Mouse (Mus musculus): ENCODE measurements around the gene Gm20914. TPM values are rescaled to one million over a fixed set of nuclear protein-coding genes. Genes with fewer than 3 reads are reported as not detected.
"Not testable (repeated sequence)": the region's sequence is repeated elsewhere in the genome, so short reads cannot be mapped to it uniquely, and the experiment has no call there.

Gm20914 gene
- polyA plus RNA-seq (2014; fragmentation: Nextera tagmentation; extraction: Ambion mirVana): not detected in 2 replicates

GRCm38 (mm10) chrY:5725678-5726077, at the start of gene Gm20914:
TSS of gene Gm20914 (plus strand) at chrY:5725978.
- H3K27me3 ChIP-seq (replicated peaks; ENCODE audit: control insufficient read depth, insufficient read depth, low read length); DNase-seq (ENCODE audit: low spot score); ATAC-seq; H3K27ac ChIP-seq (ENCODE audit: low read depth, low read length); H3K4me3 ChIP-seq (ENCODE audit: low read depth, low read length); H3K36me3 ChIP-seq (ENCODE audit: control insufficient read depth, insufficient read depth, low read length); H3K9me3 ChIP-seq (replicated peaks; ENCODE audit: control insufficient read depth, low read length); H3K9ac ChIP-seq (ENCODE audit: low read length); H3K4me1 ChIP-seq (ENCODE audit: control insufficient read depth, insufficient read depth, low read length); H3K4me2 ChIP-seq (ENCODE audit: low read length): not testable (repeated sequence)
- WGBS: no CpG with 5 or more reads among the region's 4 CpGs

Other genes with a start within 250 kb of the Gm20914 start
- not detected in 2 replicates for gene Gm21854, start 69.0 kb upstream of the Gm20914 start, polyA plus RNA-seq (2014; fragmentation: Nextera tagmentation; extraction: Ambion mirVana)
- gene Gm28171, start 67.4 kb downstream of the Gm20914 start, polyA plus RNA-seq (2014; fragmentation: Nextera tagmentation; extraction: Ambion mirVana): not detected in 2 replicates
- not detected in 2 replicates for gene Gm21778, start 216.5 kb downstream of the Gm20914 start, polyA plus RNA-seq (2014; fragmentation: Nextera tagmentation; extraction: Ambion mirVana)